Mouse (Mus musculus): Measurements from ENCODE around the gene Ms4a6b.
"Not testable (repeated sequence)": the region's sequence is repeated elsewhere in the genome, so short reads cannot be mapped to it uniquely, and the experiment has no call there.

Ms4a6b gene

GRCm38 (mm10) chr19:11516246-11516645 is at the start of gene Ms4a6b:
Gene Ms4a6b, plus strand, starts transcription at chr19:11516512.
- DNase-seq: no peak

DNA sequence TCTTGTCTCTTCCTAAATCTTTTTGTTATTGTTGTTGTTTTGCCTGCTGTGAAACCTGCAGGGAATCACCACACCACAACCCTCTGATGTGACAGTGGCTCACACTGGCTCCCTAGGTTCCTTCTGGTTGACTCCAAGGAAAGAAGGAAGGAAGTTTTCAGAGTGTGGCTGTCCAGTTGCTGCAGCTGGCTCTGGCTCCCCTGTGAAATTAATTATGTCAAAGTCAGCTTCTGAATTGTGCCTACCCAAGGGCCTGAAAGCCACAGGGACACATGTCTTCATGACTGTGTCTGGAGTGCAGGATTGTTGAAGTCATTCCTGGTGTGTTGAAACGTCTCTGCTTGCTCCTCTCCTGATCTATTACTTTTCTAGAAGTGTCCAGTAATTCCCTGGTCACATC is 48.0 kb upstream of the Ms4a6b start:
- DNase-seq: not testable (repeated sequence)

GRCm38 (mm10) chr19:11469215-11469614 is 47.1 kb upstream of the Ms4a6b start, which contains the start of gene Ms4a6c:
Gene Ms4a6c, plus strand, starts transcription at chr19:11469366.
- DNase-seq: peak; percentile 25

DNA sequence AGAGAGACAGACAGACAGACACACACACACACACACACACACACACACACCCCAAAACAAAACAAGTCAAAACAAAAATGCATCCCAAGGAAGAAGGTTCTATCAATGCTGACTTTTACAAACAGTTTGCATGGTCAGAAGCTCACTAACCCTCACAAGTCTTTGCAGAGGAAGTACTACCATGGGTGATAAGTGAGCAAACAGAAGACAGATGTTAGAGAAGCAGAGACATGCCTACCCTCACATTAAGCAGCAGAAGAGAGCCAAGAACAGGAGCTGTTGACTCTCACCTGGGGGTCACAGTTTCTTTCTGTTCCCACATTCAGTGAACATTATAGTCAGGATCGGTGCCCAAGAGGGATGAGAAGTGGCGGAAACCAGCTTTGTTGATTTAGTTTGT is 36.6 kb upstream of the Ms4a6b start:
- DNase-seq: no peak

- DNase-seq: no peak
Observed at GRCm38 (mm10) chr19:11482684-11483083, 33.6 kb upstream of the Ms4a6b start.

- DNase-seq: no peak
Observed at GRCm38 (mm10) chr19:11483941-11484340, 32.4 kb upstream of the Ms4a6b start.

DNA sequence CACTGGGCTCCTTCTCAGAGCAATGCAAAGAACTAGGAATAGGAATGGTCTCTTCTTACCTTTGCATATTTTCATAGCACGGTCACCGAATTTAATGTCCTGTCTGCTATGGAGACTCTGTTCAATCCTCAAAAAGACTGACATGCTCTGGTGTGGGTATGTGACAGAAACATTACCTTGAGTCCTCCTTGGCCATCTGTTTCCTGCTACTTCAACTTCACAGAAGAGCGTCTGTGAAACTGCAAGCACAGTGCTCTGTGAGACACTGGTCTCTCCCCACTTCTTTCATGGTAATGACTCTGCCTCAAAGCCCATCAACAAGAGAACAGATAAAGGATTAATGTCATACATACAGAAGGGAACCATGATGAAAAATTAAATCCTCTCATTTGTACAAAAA is 31.9 kb upstream of the Ms4a6b start:
- no peak for DNase-seq

DNA sequence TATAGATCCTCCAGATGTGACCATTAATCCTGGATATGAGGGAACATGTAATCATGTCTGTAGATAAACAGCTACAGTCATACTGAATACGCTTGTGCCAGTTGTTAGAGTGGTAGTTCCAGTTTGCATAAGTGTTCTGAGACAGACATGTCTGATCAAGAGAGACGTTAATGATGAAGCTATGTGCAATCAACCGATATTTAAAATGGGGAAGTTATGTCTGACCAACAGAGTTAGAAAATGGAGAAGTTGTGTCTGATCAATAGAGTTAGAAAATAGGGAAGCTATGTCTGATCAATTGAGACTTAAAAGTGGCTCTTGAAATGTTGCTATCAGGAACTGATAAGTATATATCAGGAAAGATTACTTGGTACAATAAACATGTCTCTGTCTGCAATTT is 31.0 kb upstream of the Ms4a6b start:
- no peak for DNase-seq

DNA sequence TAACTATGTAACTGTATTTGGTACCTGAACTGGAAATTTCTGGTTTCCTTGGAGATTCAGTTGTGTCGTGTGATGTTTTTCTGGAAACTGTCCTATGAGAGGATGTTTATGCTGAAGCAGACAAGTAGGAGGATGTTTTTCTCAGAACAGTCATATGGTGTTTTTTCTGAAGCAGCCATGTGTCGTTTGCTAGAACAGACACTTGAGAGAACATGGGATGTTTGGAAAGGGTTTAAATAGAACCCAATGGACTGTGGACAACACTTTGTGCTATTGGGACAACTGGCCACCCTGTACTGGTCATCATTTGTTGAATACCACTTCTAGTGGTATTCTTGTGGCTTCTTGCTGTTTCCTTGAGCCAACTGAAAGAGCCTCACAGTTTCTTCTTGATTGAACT is 30.6 kb upstream of the Ms4a6b start, which contains the start of gene Gm8369:
Gene Gm8369, plus strand, starts transcription at position 193 of the 400 bp plus-strand sequence.
- DNase-seq: peak; percentile 11

DNA sequence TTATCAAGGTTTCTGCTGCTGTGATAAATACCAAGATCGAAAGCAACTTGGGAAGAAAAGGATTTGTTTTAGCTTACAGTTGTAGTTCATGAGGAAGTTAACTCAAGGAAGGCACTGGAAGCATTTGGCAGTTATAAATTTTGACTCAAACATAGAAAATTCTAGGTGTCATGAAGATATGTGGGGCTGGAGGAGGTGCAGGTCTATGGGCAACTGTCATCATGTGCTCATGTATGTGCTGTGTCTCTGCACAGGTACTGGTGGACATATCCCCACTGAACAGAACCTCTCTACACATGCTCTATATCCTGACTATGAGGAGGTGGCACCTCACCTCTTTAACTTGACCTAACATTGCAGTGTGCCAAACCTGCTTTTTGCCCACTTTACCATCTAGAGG is 29.7 kb upstream of the Ms4a6b start:
- no peak for DNase-seq

DNA sequence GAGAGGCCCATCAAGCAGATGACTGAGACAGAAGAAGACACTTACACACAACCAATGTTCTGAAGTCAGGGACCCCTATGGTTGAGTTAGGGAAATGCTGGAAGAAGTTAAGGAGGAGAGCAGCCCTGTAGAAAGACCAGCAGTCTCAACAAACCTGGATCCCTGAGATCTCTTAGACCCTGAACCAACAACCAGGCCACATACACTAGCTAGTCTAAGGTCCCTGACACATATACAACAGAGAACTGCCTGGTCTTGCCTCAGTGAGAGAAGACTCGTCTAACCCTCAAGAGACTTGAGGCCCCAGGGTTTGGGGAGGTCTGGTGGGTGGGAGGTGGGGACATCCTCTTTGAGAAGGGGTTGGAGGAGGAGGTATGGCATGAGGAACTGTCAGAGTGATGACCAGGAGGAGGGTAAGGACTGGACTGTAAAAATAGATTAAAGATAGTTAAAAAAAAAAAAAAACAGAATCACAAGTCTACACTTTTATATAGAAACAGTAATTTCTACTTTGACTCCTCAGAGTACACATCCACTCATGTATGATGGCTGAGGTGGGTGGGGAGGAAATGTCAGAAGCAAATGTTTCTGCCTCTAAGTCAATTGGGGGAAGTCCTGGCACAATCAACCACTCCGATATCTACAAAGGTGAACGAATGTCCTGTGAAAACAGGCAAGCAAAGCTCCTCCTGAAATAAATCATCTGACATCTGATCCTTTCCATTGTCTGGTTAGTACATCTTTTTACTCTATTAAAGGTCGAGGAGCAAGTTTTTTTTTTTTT is 24.7 kb upstream of the Ms4a6b start:
- DNase-seq: peak; percentile 31

GRCm38 (mm10) chr19:11492671-11493070 is 23.6 kb upstream of the Ms4a6b start:
- no peak for DNase-seq

GRCm38 (mm10) chr19:11494519-11494918 is 21.8 kb upstream of the Ms4a6b start:
- DNase-seq: peak; percentile 27

DNA sequence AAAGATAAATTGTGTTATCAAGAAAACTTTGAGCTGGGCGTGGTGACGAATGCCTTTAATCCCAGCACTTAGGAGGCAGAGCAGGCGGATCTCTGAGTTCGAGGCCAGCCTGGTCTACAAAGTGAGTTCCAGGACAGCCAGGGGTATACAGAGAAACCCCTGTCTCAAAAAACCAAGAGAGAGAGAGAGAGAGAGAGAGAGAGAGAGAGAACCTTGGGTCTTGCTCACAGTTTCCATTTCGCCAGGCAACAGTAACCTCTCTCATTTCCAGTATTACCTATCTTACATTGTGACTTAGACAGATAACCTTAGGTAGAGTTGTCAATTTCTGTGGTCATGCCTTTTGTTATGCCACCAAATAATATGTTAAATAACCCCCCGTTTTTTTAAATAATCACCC is 20.0 kb upstream of the Ms4a6b start:
- DNase-seq: no peak

- DNase-seq: not testable (repeated sequence)
Observed at GRCm38 (mm10) chr19:11497300-11497699, 19.0 kb upstream of the Ms4a6b start.

DNA sequence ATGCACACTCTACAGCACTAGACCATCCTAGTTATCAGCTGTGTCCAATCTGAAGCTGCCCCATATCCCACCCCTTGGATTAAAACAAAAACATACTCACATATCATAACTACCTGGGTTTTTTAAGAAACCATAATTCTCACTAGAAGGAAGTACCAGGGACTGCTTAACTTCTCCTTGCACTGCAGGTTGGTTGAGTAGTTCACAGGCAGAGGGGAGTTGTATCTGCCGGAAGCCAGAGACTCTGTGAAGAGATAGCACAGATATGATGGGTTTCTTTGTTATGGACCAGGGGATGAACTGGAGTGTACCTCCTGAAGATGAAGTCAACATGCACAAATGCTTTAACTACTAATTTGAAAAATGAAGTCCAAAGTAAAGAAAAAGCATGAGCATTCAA is 15.5 kb upstream of the Ms4a6b start:
- no peak for DNase-seq

DNA sequence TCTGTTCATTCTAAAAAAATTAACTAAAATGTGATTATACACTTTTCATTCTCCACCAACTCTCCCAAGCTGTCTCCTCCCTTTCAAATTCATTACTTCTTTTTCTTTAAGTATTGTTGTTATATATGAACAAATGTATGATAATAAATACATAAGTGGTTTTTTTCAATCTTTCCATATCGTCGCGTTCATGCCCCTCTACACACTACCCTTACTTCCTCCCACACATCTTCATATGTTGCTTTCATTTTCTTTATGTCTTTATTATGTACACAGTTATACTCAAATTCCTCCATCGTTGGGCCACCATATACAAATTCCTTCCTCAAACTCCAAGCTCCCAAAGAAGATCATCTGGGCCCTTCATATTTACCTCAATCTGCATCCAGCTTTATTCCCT is 15.0 kb upstream of the Ms4a6b start:
- no peak for DNase-seq

GRCm38 (mm10) chr19:11504857-11505256 is 11.5 kb upstream of the Ms4a6b start:
- DNase-seq: no peak

DNA sequence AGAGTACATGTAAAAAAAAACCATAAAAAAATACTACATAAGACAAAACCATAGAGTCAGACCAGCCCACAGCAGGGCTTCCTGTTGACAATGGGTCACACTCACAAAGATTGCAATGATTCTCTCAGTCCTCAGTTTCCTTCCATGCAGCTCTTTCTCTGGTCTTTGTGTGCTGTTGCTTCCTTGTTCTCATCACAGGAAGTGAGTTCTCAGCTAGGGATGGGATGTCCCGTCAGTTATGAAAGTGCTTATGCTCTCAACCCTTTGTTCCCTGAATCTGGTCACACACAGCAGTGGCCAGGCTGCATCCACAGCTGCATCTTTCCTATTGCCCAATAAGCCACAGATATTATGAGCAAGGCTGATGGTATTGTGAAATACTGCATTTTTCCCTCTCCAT is 2.9 kb upstream of the Ms4a6b start:
- peak; percentile 13 for DNase-seq

- DNase-seq: peak; percentile 34
Observed at GRCm38 (mm10) chr19:11516845-11517244, 533 bp downstream of the Ms4a6b start.

DNA sequence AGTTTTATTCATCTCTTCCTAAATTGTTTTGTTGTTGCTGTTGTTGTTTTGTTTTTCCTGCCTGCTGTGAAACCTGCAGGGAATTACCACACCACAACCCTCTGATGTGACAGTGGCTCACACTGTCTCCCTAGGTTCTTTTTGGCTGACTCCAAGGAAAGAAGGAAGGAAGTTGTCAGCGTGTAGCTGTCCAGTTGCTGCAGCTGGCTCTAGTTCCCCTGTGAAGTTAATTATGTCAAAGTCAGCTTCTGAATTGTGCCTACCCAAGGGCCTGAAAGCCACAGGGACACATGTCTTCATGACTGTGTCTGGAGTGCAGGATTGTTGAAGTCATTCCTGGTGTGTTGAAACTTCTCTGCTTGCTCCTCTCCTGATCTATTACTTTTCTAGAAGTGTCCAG is 1.1 kb downstream of the Ms4a6b start:
- peak; percentile 21 for DNase-seq

- peak; percentile 11 for DNase-seq
Observed at GRCm38 (mm10) chr19:11518356-11518755, 2.0 kb downstream of the Ms4a6b start.

- no peak for DNase-seq
Observed at GRCm38 (mm10) chr19:11520146-11520545, 3.8 kb downstream of the Ms4a6b start.

GRCm38 (mm10) chr19:11533421-11533820 is 17.1 kb downstream of the Ms4a6b start:
- no peak for DNase-seq

- DNase-seq: peak; percentile 64
Observed at GRCm38 (mm10) chr19:11533888-11534445, 17.7 kb downstream of the Ms4a6b start.
